Comparison of ENCODE assay signal across 16 mouse cellular contexts in the genomic region with DNA sequence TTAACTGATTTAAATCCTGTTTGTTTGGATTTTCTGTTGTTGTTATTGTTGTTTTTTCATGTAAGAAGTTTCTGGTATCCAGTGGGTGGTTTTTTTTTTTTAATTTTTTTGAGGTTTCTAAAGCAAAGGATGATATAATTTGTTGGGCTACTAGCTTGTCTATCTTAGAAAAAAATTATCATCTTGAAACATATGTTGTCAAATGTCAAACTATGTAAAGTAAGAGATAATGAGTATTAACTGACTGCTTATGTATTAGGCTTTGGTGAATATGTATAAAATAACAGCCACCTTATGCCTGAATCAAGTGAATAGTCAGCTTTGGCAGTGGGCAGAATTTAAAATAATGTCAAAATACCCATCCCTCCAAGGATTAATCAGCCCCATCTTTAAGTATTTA.
"Had no signal": no experiment of that assay in that cellular context is flagged by ENCODE, and none has a peak within 500 bp of the region (broad histone marks: within the 10 kb centered on the region; RNA-seq: fewer than 3 reads in every experiment).

No protein-coding gene starts in this region.

- H3K27ac ChIP-seq: neural tube, embryonic 12.5 days; neural tube, embryonic 13.5 days; neural tube, embryonic 15.5 days; stomach, embryonic 15.5 days; stomach, postnatal 0 days had no signal

- H3K9ac ChIP-seq: neural tube, embryonic 12.5 days; neural tube, embryonic 13.5 days; neural tube, embryonic 15.5 days; stomach, embryonic 15.5 days had no signal

- H3K27me3 ChIP-seq: neural tube, embryonic 12.5 days; neural tube, embryonic 13.5 days; neural tube, embryonic 15.5 days; stomach, embryonic 15.5 days had no signal

- H3K4me3 ChIP-seq: neural tube, embryonic 12.5 days; neural tube, embryonic 13.5 days; neural tube, embryonic 15.5 days; stomach, embryonic 15.5 days had no signal

- H3K4me1 ChIP-seq: neural tube, embryonic 12.5 days; neural tube, embryonic 13.5 days; neural tube, embryonic 15.5 days; stomach, embryonic 15.5 days had no signal

- H3K9me3 ChIP-seq: neural tube, embryonic 12.5 days; neural tube, embryonic 13.5 days; neural tube, embryonic 15.5 days; stomach, embryonic 15.5 days had no signal

- H3K36me3 ChIP-seq: neural tube, embryonic 12.5 days; neural tube, embryonic 13.5 days; neural tube, embryonic 15.5 days; stomach, embryonic 15.5 days had no signal

- DNase-seq: retina, postnatal 1 day; right cerebral cortex, adult 18-20 months; right cerebral cortex, postnatal 14 days; right cerebral cortex, postnatal 25 days; right cerebral cortex, postnatal 4 days; spleen, adult 18-20 months; thymus, adult 18-20 months; thymus, adult 2 months; thymus, postnatal 14 days; thymus, postnatal 25 days; thymus, postnatal 36 days had no signal
